In genomic region chr12:71832225-71832624, GRCm38 (mm10) we compare ENCODE assay signal across 7 mouse cellular contexts. TPM values are rescaled to one million over a fixed set of nuclear protein-coding genes. Genes with fewer than 3 reads are reported as not detected.
DNase-seq lines count a peak whose midpoint lies in the region; ATAC-seq lines count a peak whose summit lies in the region.

No protein-coding gene starts in this region.

- DNase-seq in adrenal gland, adult 8-10 months = peak; percentile 41
- peak; percentile 95 for DNase-seq in embryo, embryonic 10.5 days (ENCODE audit: low spot score)
- peak; percentile 73 for DNase-seq in gastrocnemius, postnatal 10 days
- DNase-seq in hindlimb bud, embryonic 11.5 days (ENCODE audit: extremely low spot score, low read depth, low spot score) = peak; percentile 57
- DNase-seq in left cerebral cortex, postnatal 14 days (ENCODE audit: low spot score in 2 of 2) = peak; percentile 79
- DNase-seq in right cerebral cortex, postnatal 36 days (ENCODE audit: low spot score in 2 of 2) = peak; percentile 71 to 75

- intact Hi-C loops in left cerebral cortex, postnatal 14 days (cut with DNase I) = loop anchor here (5.0 kb wide), 5 partner anchors 85 to 215 kb away; no protein-coding TSS in a partner anchor

- peak; percentile 54 for ATAC-seq in megakaryocyte progenitor cell, adult 5-6 weeks (replicated peaks; ENCODE audit: poor library complexity)

RNA-seq across cellular contexts. Expression of gene Daam1, which starts 1.3 kb away (rescaled TPM):
- total RNA-seq in adrenal gland, adult 8-10 months (2022) = 10 to 100 TPM; 22.6 to 28.0 (median 26.9) TPM
- total RNA-seq in gastrocnemius, postnatal 10 days (2021) = 10 to 100 TPM; 18.2 to 23.6 TPM
- 10 to 100 TPM; 65.9 to 67.3 TPM for total RNA-seq in left cerebral cortex, postnatal 14 days (2021)
- total RNA-seq in megakaryocyte progenitor cell, adult 5-6 weeks (2015) = 16.9 and 17.9 TPM in 2 replicates
- total RNA-seq in megakaryocyte progenitor cell, adult 5-6 weeks (2017) = 17.5 and 17.7 TPM in 2 replicates

Comparison
In these comparisons a context has a peak if more than half of its experiments do, and no peak if none do; other contexts are left out.
1. Peak in every context shown above with its lines: DNase-seq and ATAC-seq.
2. DNase-seq: peak in every context shown above with its lines; median percentile 95 in embryo, embryonic 10.5 days; 79 in left cerebral cortex, postnatal 14 days; 73 in gastrocnemius, postnatal 10 days; 73 in right cerebral cortex, postnatal 36 days; 57 in hindlimb bud, embryonic 11.5 days; 41 in adrenal gland, adult 8-10 months.